Mouse (Mus musculus): ENCODE data around the gene Anapc16. TPM values are rescaled to one million over a fixed set of nuclear protein-coding genes. Genes with fewer than 3 reads are reported as not detected.

Anapc16 gene
- polyA plus RNA-seq, 1 experiment = 136 TPM

DNA sequence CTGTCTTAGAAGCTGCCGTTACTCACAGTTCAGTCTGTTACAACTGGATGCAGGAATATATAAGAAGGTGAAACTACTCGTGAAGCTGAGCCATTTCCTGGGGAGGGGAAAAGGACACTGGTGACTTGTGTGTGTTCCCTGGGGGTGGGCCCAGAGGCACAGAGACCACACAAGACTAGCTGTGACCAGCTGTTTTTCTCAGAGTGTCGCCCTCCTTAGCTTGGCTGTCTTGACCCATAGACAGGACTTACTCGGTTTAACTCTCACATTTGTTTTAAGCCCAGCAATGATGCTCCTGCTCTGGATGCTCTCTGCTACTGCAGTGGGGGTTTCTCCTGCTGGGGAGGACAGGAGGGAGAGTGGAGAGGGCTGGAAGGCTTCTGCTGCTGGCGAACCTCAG lies 30.1 kb upstream of the Anapc16 start:
- H3K4me3 ChIP-seq (ENCODE audit: control insufficient read depth, insufficient read depth, low read length) = no peak overlapping the region
- WGBS = 91% methylated on average over 5 of the region's 5 CpGs
- peaks cover 8% of the 10 kb centered on the region for H3K4me1 ChIP-seq (replicated peaks; ENCODE audit: control insufficient read depth, insufficient read depth, low read length)
- H3K27ac ChIP-seq (ENCODE audit: control insufficient read depth, insufficient read depth, low read length) = no peak overlapping the region
- no peak for DNase-seq
- TF ChIP-seq POLR2A (IDR thresholded peaks at IDR 0.05; ENCODE audit: control insufficient read depth, extremely low read depth, insufficient read depth, low read length, poor library complexity) = no peak
- no peak for TF ChIP-seq CTCF (IDR thresholded peaks at IDR 0.05; ENCODE audit: borderline replicate concordance, control insufficient read depth, extremely low read depth, insufficient read depth, low read length, poor library complexity)
- H3K27me3 ChIP-seq (ENCODE audit: control insufficient read depth, insufficient read depth, low read length) = no peaks in the 10 kb centered on the region
- no peaks in the 10 kb centered on the region for H3K36me3 ChIP-seq (ENCODE audit: control insufficient read depth, insufficient read depth, low read length)

DNA sequence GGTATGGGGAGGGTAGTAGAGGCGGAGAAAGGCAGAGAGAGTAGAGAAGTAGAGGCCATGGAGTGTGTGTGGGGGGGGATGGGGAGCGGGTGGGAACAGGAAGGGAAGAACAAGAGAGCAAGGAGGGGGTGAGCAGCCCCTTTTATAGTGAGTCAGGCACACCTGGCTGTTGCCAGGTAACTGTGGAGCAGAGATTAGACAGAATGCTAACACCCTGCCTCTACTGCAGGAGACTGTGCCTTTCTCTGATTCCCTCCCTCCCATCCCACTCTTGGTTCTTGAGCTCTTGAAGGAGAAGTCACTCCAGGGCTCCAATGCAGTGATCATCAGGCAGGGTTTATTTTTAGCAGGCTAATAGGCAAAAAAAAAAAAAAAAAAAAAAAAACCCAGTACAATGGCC lies 29.7 kb upstream of the Anapc16 start:
- Histone ChIP-seq H3K27ac (ENCODE audit: control insufficient read depth, insufficient read depth, low read length) (no peak overlapping the region), H3K4me1 (replicated peaks; ENCODE audit: control insufficient read depth, insufficient read depth, low read length) (peaks cover 8% of the 10 kb centered on the region), H3K36me3 (ENCODE audit: control insufficient read depth, insufficient read depth, low read length) (no peaks in the 10 kb centered on the region), H3K27me3 (ENCODE audit: control insufficient read depth, insufficient read depth, low read length) (no peaks in the 10 kb centered on the region), H3K4me3 (ENCODE audit: control insufficient read depth, insufficient read depth, low read length) (no peak overlapping the region)
- DNase-seq = no peak
- 98% methylated on average over 2 of the region's 2 CpGs for WGBS
- TF ChIP-seq POLR2A (IDR thresholded peaks at IDR 0.05; ENCODE audit: control insufficient read depth, extremely low read depth, insufficient read depth, low read length, poor library complexity) (no peak), CTCF (IDR thresholded peaks at IDR 0.05; ENCODE audit: borderline replicate concordance, control insufficient read depth, extremely low read depth, insufficient read depth, low read length, poor library complexity) (no peak)

DNA sequence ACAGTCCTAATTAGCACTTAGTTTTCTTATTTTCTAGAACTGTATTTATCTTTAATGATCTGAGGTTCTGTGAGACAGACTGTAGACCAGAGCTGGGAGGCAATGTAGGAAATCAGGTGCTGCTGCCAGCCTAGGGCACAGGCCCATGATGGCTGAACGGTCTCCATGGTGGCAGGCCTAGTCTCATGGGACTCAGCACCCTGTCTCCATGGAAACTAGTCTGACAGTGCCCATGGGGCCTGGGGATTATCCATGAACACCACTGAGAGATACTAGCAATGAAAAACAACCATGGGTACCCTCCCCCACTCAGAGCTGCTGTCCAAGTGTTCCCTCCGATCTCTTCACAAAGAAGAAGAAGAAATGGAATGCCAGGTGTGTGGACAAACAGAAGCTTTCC lies 29.1 kb upstream of the Anapc16 start:
- no peak for DNase-seq
- Histone ChIP-seq H3K4me3 (ENCODE audit: control insufficient read depth, insufficient read depth, low read length) (no peak overlapping the region), H3K36me3 (ENCODE audit: control insufficient read depth, insufficient read depth, low read length) (no peaks in the 10 kb centered on the region), H3K27ac (ENCODE audit: control insufficient read depth, insufficient read depth, low read length) (no peak overlapping the region), H3K27me3 (ENCODE audit: control insufficient read depth, insufficient read depth, low read length) (no peaks in the 10 kb centered on the region), H3K4me1 (replicated peaks; ENCODE audit: control insufficient read depth, insufficient read depth, low read length) (peaks cover 8% of the 10 kb centered on the region)
- WGBS = 91% methylated on average over 2 of the region's 2 CpGs
- no peak for TF ChIP-seq CTCF (IDR thresholded peaks at IDR 0.05; ENCODE audit: borderline replicate concordance, control insufficient read depth, extremely low read depth, insufficient read depth, low read length, poor library complexity)
- TF ChIP-seq POLR2A (IDR thresholded peaks at IDR 0.05; ENCODE audit: control insufficient read depth, extremely low read depth, insufficient read depth, low read length, poor library complexity) = no peak

DNA sequence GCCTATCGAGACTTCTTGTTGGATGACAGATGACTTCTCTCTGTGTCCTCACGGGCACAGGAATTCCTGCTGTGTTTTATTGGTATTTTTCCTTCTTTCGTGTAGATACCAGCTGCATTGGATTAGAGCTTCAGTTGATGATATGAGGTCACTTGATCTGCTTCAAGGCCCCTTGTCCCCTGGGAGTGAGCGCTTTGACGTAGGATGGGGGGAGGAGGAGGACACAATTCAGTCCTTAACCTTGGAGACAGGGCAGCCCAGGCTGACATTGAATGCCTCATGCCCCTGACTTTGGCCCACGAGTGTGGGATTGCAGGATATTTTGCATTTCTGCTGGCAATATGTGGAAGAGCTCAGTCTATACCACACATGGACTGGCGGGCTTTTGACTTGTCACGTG lies 28.6 kb upstream of the Anapc16 start:
- 97% methylated on average over 8 of the region's 8 CpGs for WGBS
- H3K27ac ChIP-seq (ENCODE audit: control insufficient read depth, insufficient read depth, low read length) = no peak overlapping the region
- H3K4me3 ChIP-seq (ENCODE audit: control insufficient read depth, insufficient read depth, low read length) = no peak overlapping the region
- no peaks in the 10 kb centered on the region for H3K27me3 ChIP-seq (ENCODE audit: control insufficient read depth, insufficient read depth, low read length)
- DNase-seq = no peak
- no peak for TF ChIP-seq CTCF (IDR thresholded peaks at IDR 0.05; ENCODE audit: borderline replicate concordance, control insufficient read depth, extremely low read depth, insufficient read depth, low read length, poor library complexity)
- TF ChIP-seq POLR2A (IDR thresholded peaks at IDR 0.05; ENCODE audit: control insufficient read depth, extremely low read depth, insufficient read depth, low read length, poor library complexity) = no peak
- no peaks in the 10 kb centered on the region for H3K36me3 ChIP-seq (ENCODE audit: control insufficient read depth, insufficient read depth, low read length)
- peaks cover 8% of the 10 kb centered on the region for H3K4me1 ChIP-seq (replicated peaks; ENCODE audit: control insufficient read depth, insufficient read depth, low read length)

DNA sequence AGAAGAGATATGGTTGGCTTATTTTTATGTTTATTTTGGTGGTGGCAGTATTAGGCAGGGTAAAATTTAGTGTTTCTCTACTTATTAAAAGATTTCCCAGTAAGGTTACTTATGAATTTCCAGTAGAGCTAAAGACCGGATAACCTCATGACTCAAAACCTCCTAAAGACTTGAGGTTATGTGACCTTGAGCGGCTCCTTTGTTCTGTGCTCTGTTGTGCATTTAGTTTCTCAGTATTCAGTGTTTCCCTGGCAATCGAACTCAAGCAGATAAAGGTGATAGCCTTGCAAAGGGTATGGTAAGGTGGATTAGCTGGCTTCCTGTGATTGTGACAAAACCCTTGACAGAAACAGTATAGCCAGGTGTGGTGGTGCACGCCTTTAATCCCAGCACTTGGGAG lies 26.5 kb upstream of the Anapc16 start:
- 96% methylated on average over 4 of the region's 4 CpGs for WGBS
- TF ChIP-seq CTCF (IDR thresholded peaks at IDR 0.05; ENCODE audit: borderline replicate concordance, control insufficient read depth, extremely low read depth, insufficient read depth, low read length, poor library complexity) = no peak
- TF ChIP-seq POLR2A (IDR thresholded peaks at IDR 0.05; ENCODE audit: control insufficient read depth, extremely low read depth, insufficient read depth, low read length, poor library complexity) = no peak

DNA sequence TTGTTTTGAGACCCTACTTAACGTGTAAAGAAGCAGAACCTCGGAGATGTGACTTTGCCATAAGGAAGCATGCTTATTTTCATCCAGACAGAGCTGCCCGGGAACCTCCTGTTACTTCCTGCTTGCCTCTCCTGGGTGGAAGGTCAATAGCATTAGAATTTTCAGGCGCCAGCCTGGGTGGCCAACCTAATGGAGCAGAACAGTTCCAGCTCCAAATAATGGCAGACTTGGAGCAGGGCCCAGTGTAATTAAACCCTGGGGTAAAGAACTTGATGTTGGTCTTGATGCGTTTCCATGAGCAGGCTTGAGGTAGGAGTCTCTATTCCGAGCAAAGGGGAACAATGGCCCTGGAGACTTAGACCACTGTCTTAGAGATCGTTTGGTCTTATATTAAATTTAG lies 26.0 kb upstream of the Anapc16 start:
- peaks cover 8% of the 10 kb centered on the region for H3K4me1 ChIP-seq (replicated peaks; ENCODE audit: control insufficient read depth, insufficient read depth, low read length)
- 94% methylated on average over 7 of the region's 7 CpGs for WGBS
- TF ChIP-seq CTCF (IDR thresholded peaks at IDR 0.05; ENCODE audit: borderline replicate concordance, control insufficient read depth, extremely low read depth, insufficient read depth, low read length, poor library complexity) = no peak
- TF ChIP-seq POLR2A (IDR thresholded peaks at IDR 0.05; ENCODE audit: control insufficient read depth, extremely low read depth, insufficient read depth, low read length, poor library complexity) = no peak

More for the DNA sequence above, 26.5 kb upstream of the Anapc16 start:
- no peaks in the 10 kb centered on the region for H3K27me3 ChIP-seq (ENCODE audit: control insufficient read depth, insufficient read depth, low read length)
- H3K36me3 ChIP-seq (ENCODE audit: control insufficient read depth, insufficient read depth, low read length) = no peaks in the 10 kb centered on the region
- no peak overlapping the region for H3K27ac ChIP-seq (ENCODE audit: control insufficient read depth, insufficient read depth, low read length)
- no peak for DNase-seq
- H3K4me1 ChIP-seq (replicated peaks; ENCODE audit: control insufficient read depth, insufficient read depth, low read length) = peaks cover 8% of the 10 kb centered on the region
- no peak overlapping the region for H3K4me3 ChIP-seq (ENCODE audit: control insufficient read depth, insufficient read depth, low read length)

DNA sequence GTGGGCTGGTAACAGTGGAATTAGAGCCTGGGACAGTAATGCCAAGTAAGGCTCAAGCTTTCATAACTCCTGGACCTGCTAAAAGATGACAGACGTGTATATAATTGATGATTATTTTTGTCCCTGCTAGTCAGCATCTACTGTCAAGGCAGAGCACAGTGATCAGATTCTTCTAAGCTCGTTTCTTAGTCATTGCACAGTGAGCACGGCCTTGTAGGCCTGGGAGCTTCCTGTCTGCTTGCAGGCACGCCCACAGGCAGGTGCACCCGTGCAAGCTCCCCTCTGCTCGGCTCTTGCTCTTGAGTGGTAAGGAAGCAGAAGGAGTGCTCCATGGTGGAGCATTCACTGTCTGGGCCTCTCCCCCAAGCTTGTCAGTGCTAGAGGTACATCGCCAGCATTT lies 25.2 kb upstream of the Anapc16 start:
- peaks cover 8% of the 10 kb centered on the region for H3K4me1 ChIP-seq (replicated peaks; ENCODE audit: control insufficient read depth, insufficient read depth, low read length)
- H3K36me3 ChIP-seq (ENCODE audit: control insufficient read depth, insufficient read depth, low read length) = no peaks in the 10 kb centered on the region
- H3K27me3 ChIP-seq (ENCODE audit: control insufficient read depth, insufficient read depth, low read length) = no peaks in the 10 kb centered on the region
- peak overlapping the region; percentile 49 for H3K27ac ChIP-seq (ENCODE audit: control insufficient read depth, insufficient read depth, low read length)
- no peak for TF ChIP-seq CTCF (IDR thresholded peaks at IDR 0.05; ENCODE audit: borderline replicate concordance, control insufficient read depth, extremely low read depth, insufficient read depth, low read length, poor library complexity)
- TF ChIP-seq POLR2A (IDR thresholded peaks at IDR 0.05; ENCODE audit: control insufficient read depth, extremely low read depth, insufficient read depth, low read length, poor library complexity) = no peak
- DNase-seq = peak; percentile 66
- WGBS = 24% methylated on average over 7 of the region's 7 CpGs
- no peak overlapping the region for H3K4me3 ChIP-seq (ENCODE audit: control insufficient read depth, insufficient read depth, low read length)

More for the DNA sequence above, 26.0 kb upstream of the Anapc16 start:
- H3K4me3 ChIP-seq (ENCODE audit: control insufficient read depth, insufficient read depth, low read length) = no peak overlapping the region
- H3K27me3 ChIP-seq (ENCODE audit: control insufficient read depth, insufficient read depth, low read length) = no peaks in the 10 kb centered on the region
- DNase-seq = no peak
- no peaks in the 10 kb centered on the region for H3K36me3 ChIP-seq (ENCODE audit: control insufficient read depth, insufficient read depth, low read length)
- no peak overlapping the region; the same call in 1 of the 2 replicates for H3K27ac ChIP-seq (ENCODE audit: control insufficient read depth, insufficient read depth, low read length)

All from thymus, adult 2 months (tissue).